Mouse (Mus musculus) MEL (cell line): Measurements from ENCODE around the gene Smim20. TPM values are rescaled to one million over a fixed set of nuclear protein-coding genes. Genes with fewer than 3 reads are reported as not detected.

Experiments
- DNase-seq: peaks from one replicate; pipeline ENCODE4 v3.0.0; 2011; ENCODE audit warnings: low read depth, low spot score
- H3K27ac ChIP-seq: 2 replicates; pipeline ENCODE4 v1.5.1; 2012; ENCODE audit warnings: low read depth, mild to moderate bottlenecking, control low read depth, low read length, moderate library complexity; ENCODE audit not compliant: control insufficient read depth
- H3K27me3 ChIP-seq, 2 experiments: fragments of 150-350 bp in 1 of 2; sonication (generic) in 1 of 2; 2 replicates each; pipeline ENCODE4 v1.6.1; 2012; ENCODE audit warnings: low read length in 2 of 2, mild to moderate bottlenecking in 2 of 2, improper control_type of control experiment in 1 of 2, moderate library complexity in 1 of 2; ENCODE audit not compliant: insufficient read depth in 2 of 2, control insufficient read depth in 1 of 2
- H3K36me3 ChIP-seq, 2 experiments: 2 replicates each; pipeline ENCODE4 v1.6.1; 2012 to 2014; ENCODE audit warnings: low read length in 2 of 2, improper control_type of control experiment in 1 of 2, inconsistent platforms in 1 of 2, mild to moderate bottlenecking in 1 of 2; ENCODE audit not compliant: insufficient read depth in 2 of 2, control insufficient read depth in 1 of 2
- H3K4me1 ChIP-seq, 2 experiments: fragments of 150-350 bp in 1 of 2; sonication (generic) in 1 of 2; 2 replicates each; pipeline ENCODE4 v1.6.1; 2012; ENCODE audit warnings: low read length in 2 of 2, improper control_type of control experiment in 1 of 2, mild to moderate bottlenecking in 1 of 2; ENCODE audit not compliant: insufficient read depth in 2 of 2, control insufficient read depth in 1 of 2
- H3K4me3 ChIP-seq, 2 experiments: fragments of 150-350 bp in 1 of 2; sonication (generic) in 1 of 2; 2 replicates each; pipeline ENCODE4 v1.5.1; 2012; ENCODE audit warnings: low read depth in 2 of 2, low read length in 2 of 2, mild to moderate bottlenecking in 2 of 2, moderate library complexity in 2 of 2, control low read depth in 1 of 2, improper control_type of control experiment in 1 of 2; ENCODE audit not compliant: control insufficient read depth in 1 of 2, insufficient read depth in 1 of 2
- H3K79me2 ChIP-seq: 2 replicates; pipeline ENCODE4 v1.6.1; 2012; ENCODE audit warnings: mild to moderate bottlenecking, low read length, moderate library complexity; ENCODE audit not compliant: control insufficient read depth, poor library complexity, insufficient read depth
- H3K9ac ChIP-seq: 2 replicates; pipeline ENCODE4 v1.6.1; 2012; ENCODE audit warnings: low read depth, mild to moderate bottlenecking, control low read depth, low read length, moderate library complexity; ENCODE audit not compliant: control insufficient read depth, poor library complexity, severe bottlenecking
- H3K9me3 ChIP-seq: fragments of 150-350 bp; sonication (generic); replicated peaks from 2 replicates; pipeline ENCODE4 v1.6.1; 2012; ENCODE audit warnings: mild to moderate bottlenecking, low read length, improper control_type of control experiment, moderate library complexity; ENCODE audit not compliant: insufficient read depth
- BHLHE40 ChIP-seq: IDR thresholded peaks from 2 replicates; pipeline ENCODE4 v1.6.1; 2012; ENCODE audit warnings: low read depth, mild to moderate bottlenecking, inconsistent platforms, low read length, improper control_type of control experiment, borderline replicate concordance
- CHD2 ChIP-seq: IDR thresholded peaks from 2 replicates; pipeline ENCODE4 v1.6.1; 2011; ENCODE audit warnings: low read length, improper control_type of control experiment
- CTCF ChIP-seq, 3 experiments: IDR thresholded peaks in 2 of 3; conservative IDR thresholded peaks in 1 of 3; 2 replicates each; pipeline ENCODE4 v1.5.1; 2011 to 2012; ENCODE audit warnings: low read length in 3 of 3, low read depth in 2 of 3, mild to moderate bottlenecking in 2 of 3, improper control_type of control experiment in 1 of 3, inconsistent platforms in 1 of 3, mixed read lengths in 1 of 3, moderate library complexity in 1 of 3; ENCODE audit not compliant: control insufficient read depth in 1 of 3, insufficient read depth in 1 of 3, poor library complexity in 1 of 3, severe bottlenecking in 1 of 3
- ELF1 ChIP-seq: IDR thresholded peaks from 2 replicates; pipeline ENCODE4 v1.6.1; 2014; ENCODE audit warnings: low read depth, mild to moderate bottlenecking, inconsistent platforms, low read length, improper control_type of control experiment, moderate library complexity
- HCFC1 ChIP-seq: IDR thresholded peaks from 2 replicates; pipeline ENCODE4 v1.6.1; 2012; ENCODE audit warnings: low read depth, mild to moderate bottlenecking, inconsistent platforms, low read length, improper control_type of control experiment, moderate library complexity
- JUND ChIP-seq: IDR thresholded peaks from 2 replicates; pipeline ENCODE4 v1.6.1; 2011; ENCODE audit warnings: low read depth, mild to moderate bottlenecking, improper control_type of control experiment, low read length
- KAT2A ChIP-seq: conservative IDR thresholded peaks from 2 replicates; pipeline ENCODE4 v1.6.1; 2012; ENCODE audit warnings: low read depth, low read length, improper control_type of control experiment, inconsistent platforms
- MXI1 ChIP-seq: IDR thresholded peaks from 2 replicates; pipeline ENCODE4 v1.6.1; 2011; ENCODE audit warnings: mild to moderate bottlenecking, low read depth, low read length, improper control_type of control experiment
- NRF1 ChIP-seq: IDR thresholded peaks from 2 replicates; pipeline ENCODE4 v1.6.1; 2014; ENCODE audit warnings: low read depth, mild to moderate bottlenecking, inconsistent platforms, low read length, improper control_type of control experiment, moderate library complexity; ENCODE audit not compliant: poor library complexity, insufficient read depth, severe bottlenecking
- POLR2A ChIP-seq, 2 experiments: IDR thresholded peaks; 2 replicates each; pipeline ENCODE4 v1.6.1; 2011 to 2012; ENCODE audit warnings: low read length in 2 of 2, mild to moderate bottlenecking in 2 of 2, control low read depth in 1 of 2, improper control_type of control experiment in 1 of 2, low read depth in 1 of 2, moderate library complexity in 1 of 2; ENCODE audit not compliant: control insufficient read depth in 1 of 2, insufficient read depth in 1 of 2, poor library complexity in 1 of 2
- POLR2AphosphoS2 ChIP-seq: IDR thresholded peaks from 2 replicates; pipeline ENCODE4 v1.6.1; 2011; ENCODE audit warnings: low read length, improper control_type of control experiment
- SIN3A ChIP-seq: IDR thresholded peaks from 2 replicates; pipeline ENCODE4 v1.6.1; 2012; ENCODE audit warnings: low read length, improper control_type of control experiment, inconsistent platforms
- TBP ChIP-seq: IDR thresholded peaks from 2 replicates; pipeline ENCODE4 v1.8.0; 2011; ENCODE audit warnings: low read depth, low read length, improper control_type of control experiment
- TCF12 ChIP-seq: IDR thresholded peaks from 2 replicates; pipeline ENCODE4 v1.6.1; 2014; ENCODE audit warnings: low read depth, mild to moderate bottlenecking, inconsistent platforms, low read length, improper control_type of control experiment, moderate library complexity
- UBTF ChIP-seq: IDR thresholded peaks from 2 replicates; pipeline ENCODE4 v1.6.1; 2012; ENCODE audit warnings: low read depth, mild to moderate bottlenecking, inconsistent platforms, low read length, improper control_type of control experiment, moderate library complexity, borderline replicate concordance; ENCODE audit not compliant: insufficient read depth
- USF1 ChIP-seq: IDR thresholded peaks from 2 replicates; pipeline ENCODE4 v1.6.1; 2014; ENCODE audit warnings: low read depth, mild to moderate bottlenecking, inconsistent platforms, low read length, improper control_type of control experiment, moderate library complexity
- USF2 ChIP-seq, 2 experiments: IDR thresholded peaks; 2 replicates each; pipeline ENCODE4 v1.6.1; 2011 to 2012; ENCODE audit warnings: improper control_type of control experiment in 2 of 2, low read length in 2 of 2, borderline replicate concordance in 1 of 2, inconsistent platforms in 1 of 2, low read depth in 1 of 2, mild to moderate bottlenecking in 1 of 2; ENCODE audit not compliant: insufficient read depth in 1 of 2
- ZKSCAN1 ChIP-seq: IDR thresholded peaks from 2 replicates; pipeline ENCODE4 v1.6.1; 2012; ENCODE audit warnings: low read depth, mild to moderate bottlenecking, inconsistent platforms, low read length, improper control_type of control experiment, moderate library complexity
- ZMIZ1 ChIP-seq: IDR thresholded peaks from 2 replicates; pipeline ENCODE4 v1.6.1; 2012; ENCODE audit warnings: low read depth, mild to moderate bottlenecking, inconsistent platforms, low read length, improper control_type of control experiment, moderate library complexity
- ZNF384 ChIP-seq: IDR thresholded peaks from 2 replicates; pipeline ENCODE4 v1.6.1; 2012; ENCODE audit warnings: low read depth, mild to moderate bottlenecking, inconsistent platforms, low read length, improper control_type of control experiment
- polyA plus RNA-seq, 2 experiments: library from polyadenylated mRNA; stranded (reverse) in 1 of 2; unstranded in 1 of 2; fragments of >175 nt in 1 of 2; fragments of >200 nt in 1 of 2; gene quantifications; 2 replicates each; pipeline versions ENCODE4 v1.2.1 to v1.2.4; 2012; ENCODE audit warnings: low replicate concordance in 2 of 2, low read depth in 1 of 2; ENCODE audit not compliant: insufficient read length in 2 of 2, insufficient read depth in 1 of 2, missing spikeins in 1 of 2
- total RNA-seq: library from RNA; depleted of rRNA; stranded (reverse); fragments of 300-350 nt; gene quantifications from 2 replicates; pipeline ENCODE4 v1.2.3, GENCODE M21; 2012

Gene Smim20
- total and polyA plus RNA-seq, 3 experiments = 54.5 to 57.7 TPM; not detected in 1

GRCm38 (mm10) chr5:53322471-53322870, 55.6 kb downstream of the Smim20 start:
- no peaks in the 10 kb centered on the region for H3K4me1 ChIP-seq
- H3K27ac ChIP-seq = no peak overlapping the region
- H3K27me3 ChIP-seq = no peaks in the 10 kb centered on the region
- TF ChIP-seq ZMIZ1 (no peak), SIN3A (no peak), CHD2 (no peak), KAT2A (no peak), TBP (no peak), JUND (no peak), MXI1 (no peak), CTCF (IDR thresholded peaks at IDR 0.05 in 2 of 3, conservative IDR thresholded peaks at IDR 0.05 in 1 of 3; ENCODE audit: control insufficient read depth in 1 of 3, insufficient read depth in 1 of 3, low read depth in 2 of 3, low read length in 3 of 3, poor library complexity in 1 of 3, severe bottlenecking in 1 of 3) (no peak), USF1 (no peak), BHLHE40 (no peak), POLR2AphosphoS2 (no peak), TCF12 (no peak)
- H3K4me3 ChIP-seq = no peak overlapping the region
- H3K36me3 ChIP-seq = no peaks in the 10 kb centered on the region
- DNase-seq = no peak
- no peaks in the 10 kb centered on the region for H3K9me3 ChIP-seq
- no peak overlapping the region for H3K9ac ChIP-seq
- H3K79me2 ChIP-seq = no peaks in the 10 kb centered on the region

GRCm38 (mm10) chr5:53323121-53323520, 56.2 kb downstream of the Smim20 start:
- Histone ChIP-seq H3K36me3 (no peaks in the 10 kb centered on the region), H3K79me2 (no peaks in the 10 kb centered on the region), H3K27me3 (no peaks in the 10 kb centered on the region), H3K27ac (no peak overlapping the region), H3K9me3 (no peaks in the 10 kb centered on the region), H3K4me3 (no peak overlapping the region), H3K4me1 (no peaks in the 10 kb centered on the region), H3K9ac (no peak overlapping the region)
- no peak for DNase-seq
- TF ChIP-seq ZNF384 = no peak
- TF ChIP-seq ELF1 = no peak
- TF ChIP-seq POLR2A (IDR thresholded peaks at IDR 0.05; ENCODE audit: control insufficient read depth in 1 of 2, insufficient read depth in 1 of 2, low read depth in 1 of 2, low read length in 2 of 2, poor library complexity in 1 of 2) = no peak
- TF ChIP-seq KAT2A = no peak
- TF ChIP-seq POLR2AphosphoS2 = no peak
- no peak for TF ChIP-seq HCFC1

- Histone ChIP-seq H3K27ac (no peak overlapping the region), H3K4me1 (no peaks in the 10 kb centered on the region), H3K9me3 (no peaks in the 10 kb centered on the region), H3K9ac (no peak overlapping the region), H3K36me3 (no peaks in the 10 kb centered on the region), H3K27me3 (no peaks in the 10 kb centered on the region), H3K79me2 (no peaks in the 10 kb centered on the region), H3K4me3 (no peak overlapping the region)
- TF ChIP-seq POLR2A (IDR thresholded peaks at IDR 0.05; ENCODE audit: control insufficient read depth in 1 of 2, insufficient read depth in 1 of 2, low read depth in 1 of 2, low read length in 2 of 2, poor library complexity in 1 of 2) (no peak), ZKSCAN1 (no peak), USF2 (IDR thresholded peaks at IDR 0.05; ENCODE audit: borderline replicate concordance in 1 of 2, insufficient read depth in 1 of 2, low read depth in 1 of 2, low read length in 2 of 2) (no peak), UBTF (no peak), NRF1 (no peak)
- DNase-seq = no peak
These were observed 57.4 kb downstream of the Smim20 start for GRCm38 (mm10) chr5:53324256-53324655.
